25 mouse cellular contexts compared by ENCODE assay signal in genomic region chr4:89451741-89452140, GRCm38 (mm10).
DNase-seq lines count a peak whose midpoint lies in the region; ATAC-seq and TF ChIP-seq lines count a peak whose summit lies in the region.
"Had no signal": no experiment of that assay in that cellular context is flagged by ENCODE, and none has a peak within 500 bp of the region (broad histone marks: within the 10 kb centered on the region; RNA-seq: fewer than 3 reads in every experiment).

No protein-coding gene starts in this region.

- no peaks in the 10 kb centered on the region for H3K9me3 ChIP-seq in midbrain, embryonic 11.5 days (ENCODE audit: control insufficient read depth, low read length)
- H3K9me3 ChIP-seq in midbrain, embryonic 10.5 days (replicated peaks) = no peaks in the 10 kb centered on the region
- H3K9me3 ChIP-seq in intestine, embryonic 15.5 days = no peaks in the 10 kb centered on the region
- H3K9me3 ChIP-seq: embryonic facial prominence, embryonic 12.5 days; embryonic facial prominence, embryonic 15.5 days; heart, embryonic 10.5 days; heart, embryonic 13.5 days; hindbrain, embryonic 12.5 days; hindbrain, embryonic 15.5 days had no signal

- no peak overlapping the region for H3K4me3 ChIP-seq in midbrain, embryonic 11.5 days (ENCODE audit: low read depth, low read length)
- H3K4me3 ChIP-seq in midbrain, embryonic 10.5 days = no peak overlapping the region
- no peak overlapping the region for H3K4me3 ChIP-seq in intestine, embryonic 15.5 days (replicated peaks)
- no peak overlapping the region for H3K4me3 ChIP-seq in thymus, adult 2 months (ENCODE audit: control insufficient read depth, insufficient read depth, low read length)
- H3K4me3 ChIP-seq: embryonic facial prominence, embryonic 12.5 days; embryonic facial prominence, embryonic 15.5 days; heart, adult 2 months; heart, embryonic 10.5 days; heart, embryonic 13.5 days; hindbrain, embryonic 12.5 days; hindbrain, embryonic 15.5 days had no signal

- H3K27ac ChIP-seq in midbrain, embryonic 11.5 days (ENCODE audit: low read depth, low read length) = no peak overlapping the region
- no peak overlapping the region for H3K27ac ChIP-seq in midbrain, embryonic 10.5 days (replicated peaks)
- no peak overlapping the region for H3K27ac ChIP-seq in intestine, embryonic 15.5 days
- no peak overlapping the region for H3K27ac ChIP-seq in thymus, adult 2 months (ENCODE audit: control insufficient read depth, insufficient read depth, low read length)
- H3K27ac ChIP-seq: embryonic facial prominence, embryonic 12.5 days; embryonic facial prominence, embryonic 15.5 days; heart, adult 2 months; heart, embryonic 10.5 days; heart, embryonic 13.5 days; hindbrain, embryonic 12.5 days; hindbrain, embryonic 15.5 days had no signal

- H3K27me3 ChIP-seq in midbrain, embryonic 11.5 days (ENCODE audit: control insufficient read depth, insufficient read depth, low read length) = no peaks in the 10 kb centered on the region
- no peaks in the 10 kb centered on the region for H3K27me3 ChIP-seq in midbrain, embryonic 10.5 days (ENCODE audit: low read depth, poor library complexity, severe bottlenecking)
- H3K27me3 ChIP-seq in intestine, embryonic 15.5 days (replicated peaks) = no peaks in the 10 kb centered on the region
- no peaks in the 10 kb centered on the region for H3K27me3 ChIP-seq in thymus, adult 2 months (ENCODE audit: control insufficient read depth, insufficient read depth, low read length)
- H3K27me3 ChIP-seq: embryonic facial prominence, embryonic 12.5 days; embryonic facial prominence, embryonic 15.5 days; heart, embryonic 13.5 days; hindbrain, embryonic 12.5 days; hindbrain, embryonic 15.5 days had no signal

- ATAC-seq in midbrain, embryonic 11.5 days (ENCODE audit: low FRiP score) = no peak
- ATAC-seq in intestine, embryonic 15.5 days = peak; percentile 84
- ATAC-seq: CD4-positive, CD25-positive, alpha-beta regulatory T cell, adult 4 months; forebrain, postnatal 0 days had no signal

- peak; percentile 41 for DNase-seq in heart, adult 11 months
- DNase-seq in heart, postnatal 4 days = no peak
- peak; percentile 21 for DNase-seq in midbrain, embryonic 11.5 days (ENCODE audit: low spot score, missing footprints)
- no peak for DNase-seq in midbrain, embryonic 10.5 days (ENCODE audit: low spot score)
- DNase-seq in mesoderm, embryonic 11.5 days (ENCODE audit: low read depth, low spot score) = peak; percentile 50
- no peak for DNase-seq in layer of hippocampus, postnatal 10 days (ENCODE audit: low spot score in 2 of 2)
- no peak for DNase-seq in thymus, adult 2 months
- DNase-seq: adrenal gland, adult 2 months; adrenal gland, postnatal 14 days; cerebellum, adult 11-12 months; cerebellum, adult 8-10 months; cerebellum, postnatal 10 days; cerebellum, postnatal 36 days; forebrain, postnatal 0 days; gastrocnemius, postnatal 25 days; heart, adult 2 months; heart, postnatal 14 days had no signal

- no peaks in the 10 kb centered on the region for H3K36me3 ChIP-seq in midbrain, embryonic 11.5 days (ENCODE audit: control insufficient read depth, insufficient read depth, low read length)
- H3K36me3 ChIP-seq in midbrain, embryonic 10.5 days = no peaks in the 10 kb centered on the region
- H3K36me3 ChIP-seq in intestine, embryonic 15.5 days = no peaks in the 10 kb centered on the region
- H3K36me3 ChIP-seq in thymus, adult 2 months (ENCODE audit: control insufficient read depth, insufficient read depth, low read length) = no peaks in the 10 kb centered on the region
- H3K36me3 ChIP-seq: embryonic facial prominence, embryonic 12.5 days; embryonic facial prominence, embryonic 15.5 days; heart, embryonic 10.5 days; heart, embryonic 13.5 days; hindbrain, embryonic 12.5 days; hindbrain, embryonic 15.5 days had no signal

- H3K9ac ChIP-seq in midbrain, embryonic 11.5 days (ENCODE audit: low read length) = no peak overlapping the region
- no peak overlapping the region for H3K9ac ChIP-seq in intestine, embryonic 15.5 days
- H3K9ac ChIP-seq: embryonic facial prominence, embryonic 12.5 days; embryonic facial prominence, embryonic 15.5 days; forebrain, postnatal 0 days; heart, embryonic 13.5 days; hindbrain, embryonic 12.5 days; hindbrain, embryonic 15.5 days had no signal

- no peaks in the 10 kb centered on the region for H3K4me1 ChIP-seq in midbrain, embryonic 11.5 days (ENCODE audit: control insufficient read depth, insufficient read depth, low read length)
- peaks cover 7% of the 10 kb centered on the region for H3K4me1 ChIP-seq in midbrain, embryonic 10.5 days
- H3K4me1 ChIP-seq in intestine, embryonic 15.5 days (replicated peaks) = no peaks in the 10 kb centered on the region
- H3K4me1 ChIP-seq in thymus, adult 2 months (replicated peaks; ENCODE audit: control insufficient read depth, insufficient read depth, low read length) = no peaks in the 10 kb centered on the region
- H3K4me1 ChIP-seq: embryonic facial prominence, embryonic 12.5 days; embryonic facial prominence, embryonic 15.5 days; heart, embryonic 10.5 days; heart, embryonic 13.5 days; hindbrain, embryonic 12.5 days; hindbrain, embryonic 15.5 days had no signal

- TF ChIP-seq POLR2A in thymus, adult 2 months (IDR thresholded peaks at IDR 0.05; ENCODE audit: control insufficient read depth, extremely low read depth, insufficient read depth, low read length, poor library complexity) = no peak

- WGBS in midbrain, embryonic 11.5 days = 84% methylated on average over 2 of the region's 2 CpGs
- 85% methylated on average over 2 of the region's 2 CpGs for whole genome bisulfite sequencing in midbrain, embryonic 10.5 days
- 17% methylated on average over 2 of the region's 2 CpGs for WGBS in intestine, embryonic 15.5 days
- WGBS in thymus, adult 2 months = 52% methylated on average over 2 of the region's 2 CpGs

- H3K4me2 ChIP-seq in midbrain, embryonic 11.5 days = no peak overlapping the region
- H3K4me2 ChIP-seq in intestine, embryonic 15.5 days (replicated peaks) = no peak overlapping the region
- H3K4me2 ChIP-seq: embryonic facial prominence, embryonic 12.5 days; embryonic facial prominence, embryonic 15.5 days; heart, embryonic 13.5 days; hindbrain, embryonic 12.5 days; hindbrain, embryonic 15.5 days had no signal

- no peak for TF ChIP-seq CTCF in thymus, adult 2 months (IDR thresholded peaks at IDR 0.05; ENCODE audit: borderline replicate concordance, control insufficient read depth, extremely low read depth, insufficient read depth, low read length, poor library complexity)

Comparison
In these comparisons a context has a peak if more than half of its experiments do, and no peak if none do; other contexts are left out.
1. DNase-seq: peak in heart, adult 11 months (single experiment), midbrain, embryonic 11.5 days (single experiment) and mesoderm, embryonic 11.5 days (single experiment); none in heart, postnatal 4 days (single experiment), midbrain, embryonic 10.5 days (single experiment), layer of hippocampus, postnatal 10 days (0 of 2) and thymus, adult 2 months (single experiment).